In the genomic region with DNA sequence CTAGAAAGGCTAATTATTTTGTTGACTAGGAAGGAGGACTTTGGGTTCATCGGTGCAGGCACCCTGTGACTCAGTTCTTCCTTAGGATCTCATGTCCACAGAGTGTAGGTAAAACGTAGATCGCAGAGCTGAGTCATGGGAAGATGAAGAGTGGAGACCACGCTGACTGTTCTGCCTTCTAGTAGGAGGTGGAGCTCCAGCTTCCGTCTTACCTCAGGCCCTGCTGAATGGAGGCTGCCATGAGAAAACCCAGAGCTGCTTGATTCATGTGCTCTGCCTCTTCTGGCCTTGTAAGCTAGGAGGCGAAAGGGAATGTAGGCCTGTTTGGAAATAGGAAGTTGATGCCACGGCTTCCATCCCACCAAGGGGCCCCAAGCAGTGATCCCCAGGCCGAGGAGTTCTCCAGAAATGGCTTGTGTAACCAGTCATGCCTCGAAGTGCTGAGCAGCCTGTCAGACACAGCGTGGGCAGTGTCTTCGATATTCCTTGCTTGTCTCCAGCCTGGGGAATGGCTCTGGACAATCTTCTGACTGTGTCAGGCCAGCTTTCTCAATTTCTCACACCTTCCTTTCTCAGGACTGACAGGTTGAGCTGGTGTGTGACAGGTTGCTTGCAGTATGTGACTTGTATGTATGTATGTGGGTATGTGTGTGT, we compare ENCODE assay signal across 8 mouse cellular contexts. TPM values are rescaled to one million over a fixed set of nuclear protein-coding genes. Genes with fewer than 3 reads are reported as not detected.
DNase-seq lines count a peak whose midpoint lies in the region; ATAC-seq lines count a peak whose summit lies in the region.

No protein-coding gene starts in this region.

- 67% methylated on average over 11 of the region's 11 CpGs for whole genome bisulfite sequencing in lung, embryonic 16.5 days
- 21% methylated on average over 11 of the region's 11 CpGs for WGBS in liver, embryonic 13.5 days (ENCODE audit: insufficient replicate concordance)
- WGBS in stomach, embryonic 16.5 days, result 55% methylated on average over 11 of the region's 11 CpGs

- peak overlapping the region; percentile 70 for H3K4me2 ChIP-seq in lung, embryonic 16.5 days (ENCODE audit: low read depth, low read length)
- peak overlapping the region; percentile 81 for H3K4me2 ChIP-seq in liver, embryonic 13.5 days
- peak overlapping the region; percentile 84 for H3K4me2 ChIP-seq in stomach, embryonic 16.5 days (ENCODE audit: low read depth, low read length)

- H3K4me3 ChIP-seq in lung, embryonic 16.5 days (ENCODE audit: low read length), result peak overlapping the region; percentile 69
- peak overlapping the region; percentile 77 for H3K4me3 ChIP-seq in liver, embryonic 13.5 days (replicated peaks)
- peak overlapping the region; percentile 83 for H3K4me3 ChIP-seq in stomach, embryonic 16.5 days (replicated peaks; ENCODE audit: low read length)

- H3K36me3 ChIP-seq in lung, embryonic 16.5 days (ENCODE audit: control insufficient read depth, insufficient read depth, low read length), result peaks cover 9% of the 10 kb centered on the region
- H3K36me3 ChIP-seq in liver, embryonic 13.5 days, result peaks cover 18% of the 10 kb centered on the region
- H3K36me3 ChIP-seq in stomach, embryonic 16.5 days (ENCODE audit: control insufficient read depth, insufficient read depth, low read length), result peaks cover 7% of the 10 kb centered on the region; the same call in 1 of the 2 replicates

- H3K9me3 ChIP-seq in lung, embryonic 16.5 days (ENCODE audit: control insufficient read depth, low read length), result no peaks in the 10 kb centered on the region
- no peaks in the 10 kb centered on the region for H3K9me3 ChIP-seq in liver, embryonic 13.5 days (replicated peaks)
- no peaks in the 10 kb centered on the region for H3K9me3 ChIP-seq in stomach, embryonic 16.5 days (replicated peaks; ENCODE audit: control insufficient read depth, low read length)

- peak overlapping the region; percentile 53 for H3K9ac ChIP-seq in lung, embryonic 16.5 days (ENCODE audit: low read length)
- H3K9ac ChIP-seq in liver, embryonic 13.5 days, result peak overlapping the region; percentile 90
- peak overlapping the region; percentile 39; the same call in 1 of the 2 replicates for H3K9ac ChIP-seq in stomach, embryonic 16.5 days (ENCODE audit: low read length)

- no peak for DNase-seq in lung, postnatal 25 days (ENCODE audit: low spot score)
- peak; percentile 69 for DNase-seq in adipocyte (ENCODE audit: low spot score)
- peak; percentile 79 for DNase-seq in gonadal fat pad, adult 2 months (ENCODE audit: low read depth)
- peak; percentile 63 for DNase-seq in liver, embryonic 13.5 days
- DNase-seq in embryo, embryonic 11 days, result no peak
- no peak for DNase-seq in embryo, embryonic 10.5 days (ENCODE audit: low spot score)

- ATAC-seq in lung, embryonic 16.5 days (ENCODE audit: low read depth), result no peak
- ATAC-seq in liver, embryonic 13.5 days (ENCODE audit: low read depth), result peak; percentile 61
- ATAC-seq in stomach, embryonic 16.5 days (ENCODE audit: insufficient read depth, low FRiP score), result no peak

- H3K4me1 ChIP-seq in lung, embryonic 16.5 days (replicated peaks; ENCODE audit: control insufficient read depth, insufficient read depth, low read length), result peaks cover 20% of the 10 kb centered on the region
- peaks cover 68% of the 10 kb centered on the region for H3K4me1 ChIP-seq in liver, embryonic 13.5 days (replicated peaks)
- peaks cover 34% of the 10 kb centered on the region for H3K4me1 ChIP-seq in stomach, embryonic 16.5 days (ENCODE audit: control insufficient read depth, insufficient read depth, low read length)

- peak overlapping the region; percentile 3; the same call in 1 of the 2 replicates for H3K27ac ChIP-seq in lung, embryonic 16.5 days (ENCODE audit: low read length)
- peak overlapping the region; percentile 97 for H3K27ac ChIP-seq in liver, embryonic 13.5 days
- H3K27ac ChIP-seq in stomach, embryonic 16.5 days (ENCODE audit: low read length), result peak overlapping the region; percentile 97

- H3K27me3 ChIP-seq in lung, embryonic 16.5 days (ENCODE audit: control insufficient read depth, insufficient read depth, low read depth, low read length), result no peaks in the 10 kb centered on the region
- no peaks in the 10 kb centered on the region for H3K27me3 ChIP-seq in liver, embryonic 13.5 days
- H3K27me3 ChIP-seq in stomach, embryonic 16.5 days (ENCODE audit: control insufficient read depth, insufficient read depth, low read length), result no peaks in the 10 kb centered on the region

RNA-seq across cellular contexts. Expression of a gene that starts 1.4 kb away (rescaled TPM):
- polyA plus RNA-seq in lung, embryonic 16.5 days (2015; fragmentation: Nextera tagmentation; extraction: Ambion mirVana), result 46.6 and 46.7 TPM in 2 replicates
- polyA plus RNA-seq in gonadal fat pad, adult 2 months (2012; rRNA removed), result 50.4 and 64.5 TPM in 2 replicates
- polyA plus RNA-seq in liver, embryonic 13.5 days (2015; fragmentation: Nextera tagmentation; extraction: Ambion mirVana), result 31.8 and 33.2 TPM in 2 replicates
- 40.0 and 42.9 TPM in 2 replicates for polyA plus RNA-seq in stomach, embryonic 16.5 days (2015; fragmentation: Nextera tagmentation; extraction: Ambion mirVana)

RNA-seq across cellular contexts. Expression of a gene that starts 1.5 kb away (rescaled TPM):
- polyA plus RNA-seq in lung, embryonic 16.5 days (2015; fragmentation: Nextera tagmentation; extraction: Ambion mirVana), result 9.5 and 9.9 TPM in 2 replicates
- 17.8 and 19.6 TPM in 2 replicates for polyA plus RNA-seq in gonadal fat pad, adult 2 months (2012; rRNA removed)
- 1.5 TPM in 2 replicates for polyA plus RNA-seq in liver, embryonic 13.5 days (2015; fragmentation: Nextera tagmentation; extraction: Ambion mirVana)
- 41.3 and 58.9 TPM in 2 replicates for polyA plus RNA-seq in stomach, embryonic 16.5 days (2015; fragmentation: Nextera tagmentation; extraction: Ambion mirVana)

RNA-seq across cellular contexts. Expression of a gene that starts 12.7 kb away (rescaled TPM):
- 228 and 231 TPM in 2 replicates for polyA plus RNA-seq in lung, embryonic 16.5 days (2015; fragmentation: Nextera tagmentation; extraction: Ambion mirVana)
- polyA plus RNA-seq in gonadal fat pad, adult 2 months (2012; rRNA removed), result 255 and 271 TPM in 2 replicates
- polyA plus RNA-seq in liver, embryonic 13.5 days (2015; fragmentation: Nextera tagmentation; extraction: Ambion mirVana), result 89.4 and 92.9 TPM in 2 replicates
- polyA plus RNA-seq in stomach, embryonic 16.5 days (2015; fragmentation: Nextera tagmentation; extraction: Ambion mirVana), result 191 and 207 TPM in 2 replicates

RNA-seq across cellular contexts. Expression of a gene that starts 26.9 kb away (rescaled TPM):
- 12.5 and 15.2 TPM in 2 replicates for polyA plus RNA-seq in lung, embryonic 16.5 days (2015; fragmentation: Nextera tagmentation; extraction: Ambion mirVana)
- polyA plus RNA-seq in gonadal fat pad, adult 2 months (2012; rRNA removed), result 11.8 and 14.2 TPM in 2 replicates
- polyA plus RNA-seq in liver, embryonic 13.5 days (2015; fragmentation: Nextera tagmentation; extraction: Ambion mirVana), result 7.5 and 7.7 TPM in 2 replicates
- polyA plus RNA-seq in stomach, embryonic 16.5 days (2015; fragmentation: Nextera tagmentation; extraction: Ambion mirVana), result 19.9 and 24.9 TPM in 2 replicates

RNA-seq across cellular contexts. Expression of a gene that starts 35.0 kb away (rescaled TPM):
- polyA plus RNA-seq in lung, embryonic 16.5 days (2015; fragmentation: Nextera tagmentation; extraction: Ambion mirVana), result 0.13 TPM in 1 of 2 replicates, not detected in the other
- polyA plus RNA-seq in gonadal fat pad, adult 2 months (2012; rRNA removed), result 214 and 266 TPM in 2 replicates
- polyA plus RNA-seq in liver, embryonic 13.5 days (2015; fragmentation: Nextera tagmentation; extraction: Ambion mirVana), result 0.17 and 0.29 TPM in 2 replicates
- polyA plus RNA-seq in stomach, embryonic 16.5 days (2015; fragmentation: Nextera tagmentation; extraction: Ambion mirVana), result 9.8 and 26.1 TPM in 2 replicates

Comparison
In these comparisons a context has a peak if more than half of its experiments do, and no peak if none do; other contexts are left out.
1. H3K27ac ChIP-seq: peak in every context shown above with its lines; median percentile 97 in liver, embryonic 13.5 days; 97 in stomach, embryonic 16.5 days; 3 in lung, embryonic 16.5 days.
2. H3K9ac ChIP-seq: peak in every context shown above with its lines; median percentile 90 in liver, embryonic 13.5 days; 53 in lung, embryonic 16.5 days; 39 in stomach, embryonic 16.5 days.
3. DNase-seq: peak in adipocyte (single experiment), gonadal fat pad, adult 2 months (single experiment) and liver, embryonic 13.5 days (single experiment); none in lung, postnatal 25 days (single experiment), embryo, embryonic 11 days (single experiment) and embryo, embryonic 10.5 days (single experiment).
4. Peak in every context shown above with its lines, with median percentiles within 50 percentile points of each other: H3K4me2 ChIP-seq and H3K4me3 ChIP-seq.